Mouse (Mus musculus) neural tube, embryonic 11.5 days (tissue): ENCODE results near the gene Ugcg. TPM values are rescaled to one million over a fixed set of nuclear protein-coding genes. Genes with fewer than 3 reads are reported as not detected.

Experiments
- ATAC-seq: fragments of 200-750 bp; cut with Nextera tagmentation; 2 replicates; pipeline ENCODE4 v1.8.0; 2017; ENCODE audit warnings: moderate number of reproducible peaks, mild to moderate bottlenecking, moderate TSS enrichment, moderate library complexity; ENCODE audit not compliant: insufficient read depth, low FRiP score, low TSS enrichment
- DNase-seq: peaks from one replicate; pipeline ENCODE4 v3.0.0-alpha.2; 2015; ENCODE audit warnings: low spot score
- H3K27ac ChIP-seq: fragments of 300-500 bp; sonication (generic); 2 replicates; pipeline ENCODE4 v1.5.1; 2014; ENCODE audit warnings: low read depth, mild to moderate bottlenecking, low read length
- H3K27me3 ChIP-seq: fragments of 300-500 bp; sonication (generic); 2 replicates; pipeline ENCODE4 v1.6.1; 2014; ENCODE audit warnings: mild to moderate bottlenecking, low read length, mixed read lengths; ENCODE audit not compliant: control insufficient read depth, insufficient read depth
- H3K36me3 ChIP-seq: fragments of 300-500 bp; sonication (generic); 2 replicates; pipeline ENCODE4 v1.6.1; 2014; ENCODE audit warnings: mild to moderate bottlenecking, low read length, moderate library complexity, mixed read lengths; ENCODE audit not compliant: control insufficient read depth, insufficient read depth
- H3K4me1 ChIP-seq: fragments of 300-500 bp; sonication (generic); 2 replicates; pipeline ENCODE4 v1.6.1; 2014; ENCODE audit warnings: low read length, mixed read lengths; ENCODE audit not compliant: control insufficient read depth, insufficient read depth
- H3K4me2 ChIP-seq: fragments of 300-500 bp; sonication (generic); 2 replicates; pipeline ENCODE4 v1.6.1; 2014; ENCODE audit warnings: low read depth, mild to moderate bottlenecking, moderate library complexity
- H3K4me3 ChIP-seq: fragments of 300-500 bp; sonication (generic); 2 replicates; pipeline ENCODE4 v1.5.1; 2014; ENCODE audit warnings: low read depth, low read length
- H3K9ac ChIP-seq: fragments of 300-500 bp; sonication (generic); 2 replicates; pipeline ENCODE4 v1.6.1; 2014; ENCODE audit warnings: mild to moderate bottlenecking, low read length
- H3K9me3 ChIP-seq: fragments of 300-500 bp; sonication (generic); 2 replicates; pipeline ENCODE4 v1.6.1; 2016; ENCODE audit warnings: low read length; ENCODE audit not compliant: control insufficient read depth
- WGBS: fragments of 180-500 bp; shearing (Covaris S2); extraction: QIAGEN DNeasy Blood & Tissue Kit; methylation state at CpG from one replicate; pipeline ENCODE4 v1.1.7; 2014; 5-methylcytosine and 5-hydroxymethylcytosine counted together
- polyA plus RNA-seq: library from polyadenylated mRNA; unstranded; fragments of >200 nt; fragmentation: Nextera tagmentation; extraction: Ambion mirVana; gene quantifications from 2 replicates; pipeline ENCODE4 v1.2.1, GENCODE M21; 2014

Gene Ugcg
- polyA plus RNA-seq, 1 experiment from 2014 or later: 12.4 TPM

- DNase-seq (no peak), ATAC-seq (no peak)
- H3K4me2 ChIP-seq: no peak overlapping the region
- WGBS: 82% methylated on average over 6 of the region's 6 CpGs
- H3K4me3 ChIP-seq: no peak overlapping the region
- H3K9ac ChIP-seq: no peak overlapping the region
- no peak overlapping the region for H3K27ac ChIP-seq
- no peaks in the 10 kb centered on the region for H3K27me3 ChIP-seq
- no peaks in the 10 kb centered on the region for H3K4me1 ChIP-seq
- H3K36me3 ChIP-seq: no peaks in the 10 kb centered on the region
- H3K9me3 ChIP-seq: no peaks in the 10 kb centered on the region
Measured at GRCm38 (mm10) chr4:59262156-59262555, 73.1 kb downstream of the Ugcg start.

GRCm38 (mm10) chr4:59263418-59263817, 74.4 kb downstream of the Ugcg start:
- H3K4me2 ChIP-seq: no peak overlapping the region
- no peak for ATAC-seq
- no peaks in the 10 kb centered on the region for H3K4me1 ChIP-seq
- H3K4me3 ChIP-seq: no peak overlapping the region
- H3K27ac ChIP-seq: no peak overlapping the region
- no peaks in the 10 kb centered on the region for H3K27me3 ChIP-seq
- no peaks in the 10 kb centered on the region for H3K36me3 ChIP-seq
- no peak overlapping the region for H3K9ac ChIP-seq
- DNase-seq: no peak
- 91% methylated on average over 2 of the region's 2 CpGs for WGBS
- H3K9me3 ChIP-seq: no peaks in the 10 kb centered on the region

GRCm38 (mm10) chr4:59264611-59265095, 75.6 kb downstream of the Ugcg start:
- no peaks in the 10 kb centered on the region for H3K4me1 ChIP-seq
- H3K4me3 ChIP-seq: no peak overlapping the region
- no peaks in the 10 kb centered on the region for H3K36me3 ChIP-seq
- no peak overlapping the region for H3K27ac ChIP-seq
- no peak for ATAC-seq
- WGBS: 83% methylated on average over 7 of the region's 7 CpGs
- H3K27me3 ChIP-seq: no peaks in the 10 kb centered on the region
- H3K9ac ChIP-seq: no peak overlapping the region
- no peak for DNase-seq
- no peaks in the 10 kb centered on the region for H3K9me3 ChIP-seq
- no peak overlapping the region for H3K4me2 ChIP-seq

GRCm38 (mm10) chr4:59265182-59265581, 76.1 kb downstream of the Ugcg start:
- no peak overlapping the region for H3K9ac ChIP-seq
- H3K4me3 ChIP-seq: no peak overlapping the region
- H3K9me3 ChIP-seq: no peaks in the 10 kb centered on the region
- no peak for DNase-seq
- H3K4me1 ChIP-seq: no peaks in the 10 kb centered on the region
- H3K36me3 ChIP-seq: no peaks in the 10 kb centered on the region
- no peak overlapping the region for H3K27ac ChIP-seq
- no peak for ATAC-seq
- H3K4me2 ChIP-seq: no peak overlapping the region
- H3K27me3 ChIP-seq: no peaks in the 10 kb centered on the region
- 86% methylated on average over 5 of the region's 5 CpGs for WGBS

- H3K4me3 ChIP-seq: no peak overlapping the region
- H3K9me3 ChIP-seq: no peaks in the 10 kb centered on the region
- DNase-seq: no peak
- 90% methylated on average over 5 of the region's 5 CpGs for WGBS
- H3K4me1 ChIP-seq: no peaks in the 10 kb centered on the region
- ATAC-seq: no peak
- H3K9ac ChIP-seq: no peak overlapping the region
- no peaks in the 10 kb centered on the region for H3K27me3 ChIP-seq
- no peaks in the 10 kb centered on the region for H3K36me3 ChIP-seq
- no peak overlapping the region for H3K27ac ChIP-seq
- H3K4me2 ChIP-seq: no peak overlapping the region
Measured at GRCm38 (mm10) chr4:59265631-59266030, 76.6 kb downstream of the Ugcg start.

Other genes with a start within 250 kb of the Ugcg start
- gene Zkscan16, start 245.6 kb upstream of the Ugcg start, polyA plus RNA-seq: 1.3 and 1.5 TPM in 2 replicates
- gene Ptgr1, start 202.1 kb upstream of the Ugcg start, polyA plus RNA-seq: 14.7 and 16.1 TPM in 2 replicates
- 7.8 and 7.9 TPM in 2 replicates for gene Dnajc25, start 194.2 kb upstream of the Ugcg start, polyA plus RNA-seq
- gene Gm20503, start 186.0 kb upstream of the Ugcg start, polyA plus RNA-seq: 8.3 and 10.6 TPM in 2 replicates
- gene Gng10, start 154.2 kb upstream of the Ugcg start, polyA plus RNA-seq: 89.6 and 89.7 TPM in 2 replicates
- not detected in 2 replicates for gene AI481877, start 50.3 kb upstream of the Ugcg start, polyA plus RNA-seq
- 0.81 and 1.8 TPM in 2 replicates for gene Susd1, start 249.4 kb downstream of the Ugcg start, polyA plus RNA-seq